Mouse (Mus musculus): ENCODE data around the gene Bclaf3.

The Bclaf3 gene

GRCm38 (mm10) chrX:159626907-159627587 lies 100.6 kb downstream of the Bclaf3 start, which contains the start of gene Sh3kbp1:
Gene Sh3kbp1, plus strand, starts transcription at chrX:159627272.
- DNase-seq (ENCODE audit: low read depth, low spot score) = no peak

GRCm38 (mm10) chrX:159627588-159628566 lies 101.4 kb downstream of the Bclaf3 start:
- DNase-seq (ENCODE audit: low read depth, low spot score) = no peak

GRCm38 (mm10) chrX:159628629-159629028 lies 102.1 kb downstream of the Bclaf3 start:
- no peak for DNase-seq (ENCODE audit: low read depth, low spot score)

GRCm38 (mm10) chrX:159629203-159629602 lies 102.7 kb downstream of the Bclaf3 start:
- no peak for DNase-seq (ENCODE audit: low read depth, low spot score)

GRCm38 (mm10) chrX:159638500-159639227 lies 112.2 kb downstream of the Bclaf3 start:
- no peak for DNase-seq (ENCODE audit: low read depth, low spot score)

GRCm38 (mm10) chrX:159639991-159640390 lies 113.5 kb downstream of the Bclaf3 start:
- DNase-seq (ENCODE audit: low read depth, low spot score) = no peak
